Mouse (Mus musculus) MEL (cell line): ENCODE results near the gene Ngly1. TPM values are rescaled to one million over a fixed set of nuclear protein-coding genes. Genes with fewer than 3 reads are reported as not detected.

ENCODE experiments used
- DNase-seq: peaks from one replicate; pipeline ENCODE4 v3.0.0; 2011; ENCODE audit warnings: low read depth, low spot score
- H3K27ac ChIP-seq: 2 replicates; pipeline ENCODE4 v1.5.1; 2012; ENCODE audit warnings: low read depth, mild to moderate bottlenecking, control low read depth, low read length, moderate library complexity; ENCODE audit not compliant: control insufficient read depth
- H3K27me3 ChIP-seq, 2 experiments: fragments of 150-350 bp in 1 of 2; sonication (generic) in 1 of 2; 2 replicates each; pipeline ENCODE4 v1.6.1; 2012; ENCODE audit warnings: low read length in 2 of 2, mild to moderate bottlenecking in 2 of 2, improper control_type of control experiment in 1 of 2, moderate library complexity in 1 of 2; ENCODE audit not compliant: insufficient read depth in 2 of 2, control insufficient read depth in 1 of 2
- H3K36me3 ChIP-seq, 2 experiments: 2 replicates each; pipeline ENCODE4 v1.6.1; 2012 to 2014; ENCODE audit warnings: low read length in 2 of 2, improper control_type of control experiment in 1 of 2, inconsistent platforms in 1 of 2, mild to moderate bottlenecking in 1 of 2; ENCODE audit not compliant: insufficient read depth in 2 of 2, control insufficient read depth in 1 of 2
- H3K4me1 ChIP-seq, 2 experiments: fragments of 150-350 bp in 1 of 2; sonication (generic) in 1 of 2; 2 replicates each; pipeline ENCODE4 v1.6.1; 2012; ENCODE audit warnings: low read length in 2 of 2, improper control_type of control experiment in 1 of 2, mild to moderate bottlenecking in 1 of 2; ENCODE audit not compliant: insufficient read depth in 2 of 2, control insufficient read depth in 1 of 2
- H3K4me3 ChIP-seq, 2 experiments: fragments of 150-350 bp in 1 of 2; sonication (generic) in 1 of 2; 2 replicates each; pipeline ENCODE4 v1.5.1; 2012; ENCODE audit warnings: low read depth in 2 of 2, low read length in 2 of 2, mild to moderate bottlenecking in 2 of 2, moderate library complexity in 2 of 2, control low read depth in 1 of 2, improper control_type of control experiment in 1 of 2; ENCODE audit not compliant: control insufficient read depth in 1 of 2, insufficient read depth in 1 of 2
- H3K79me2 ChIP-seq: 2 replicates; pipeline ENCODE4 v1.6.1; 2012; ENCODE audit warnings: mild to moderate bottlenecking, low read length, moderate library complexity; ENCODE audit not compliant: control insufficient read depth, poor library complexity, insufficient read depth
- H3K9ac ChIP-seq: 2 replicates; pipeline ENCODE4 v1.6.1; 2012; ENCODE audit warnings: low read depth, mild to moderate bottlenecking, control low read depth, low read length, moderate library complexity; ENCODE audit not compliant: control insufficient read depth, poor library complexity, severe bottlenecking
- H3K9me3 ChIP-seq: fragments of 150-350 bp; sonication (generic); replicated peaks from 2 replicates; pipeline ENCODE4 v1.6.1; 2012; ENCODE audit warnings: mild to moderate bottlenecking, low read length, improper control_type of control experiment, moderate library complexity; ENCODE audit not compliant: insufficient read depth
- BHLHE40 ChIP-seq: IDR thresholded peaks from 2 replicates; pipeline ENCODE4 v1.6.1; 2012; ENCODE audit warnings: low read depth, mild to moderate bottlenecking, inconsistent platforms, low read length, improper control_type of control experiment, borderline replicate concordance
- CTCF ChIP-seq, 3 experiments: IDR thresholded peaks in 2 of 3; conservative IDR thresholded peaks in 1 of 3; 2 replicates each; pipeline ENCODE4 v1.5.1; 2011 to 2012; ENCODE audit warnings: low read length in 3 of 3, low read depth in 2 of 3, mild to moderate bottlenecking in 2 of 3, improper control_type of control experiment in 1 of 3, inconsistent platforms in 1 of 3, mixed read lengths in 1 of 3, moderate library complexity in 1 of 3; ENCODE audit not compliant: control insufficient read depth in 1 of 3, insufficient read depth in 1 of 3, poor library complexity in 1 of 3, severe bottlenecking in 1 of 3
- EP300 ChIP-seq, 2 experiments: IDR thresholded peaks; 2 replicates each; pipeline ENCODE4 v1.6.1; 2011; ENCODE audit warnings: improper control_type of control experiment in 2 of 2, low read length in 2 of 2, low read depth in 1 of 2, mild to moderate bottlenecking in 1 of 2
- GABPA ChIP-seq: IDR thresholded peaks from 2 replicates; pipeline ENCODE4 v1.6.1; 2012; ENCODE audit warnings: low read depth, mild to moderate bottlenecking, inconsistent platforms, low read length, improper control_type of control experiment, moderate library complexity
- GATA1 ChIP-seq: IDR thresholded peaks from 2 replicates; pipeline ENCODE4 v1.6.1; 2011; ENCODE audit warnings: low read depth, low read length, improper control_type of control experiment
- HCFC1 ChIP-seq: IDR thresholded peaks from 2 replicates; pipeline ENCODE4 v1.6.1; 2012; ENCODE audit warnings: low read depth, mild to moderate bottlenecking, inconsistent platforms, low read length, improper control_type of control experiment, moderate library complexity
- KAT2A ChIP-seq: conservative IDR thresholded peaks from 2 replicates; pipeline ENCODE4 v1.6.1; 2012; ENCODE audit warnings: low read depth, low read length, improper control_type of control experiment, inconsistent platforms
- MAX ChIP-seq: IDR thresholded peaks from 2 replicates; pipeline ENCODE4 v1.6.1; 2011; ENCODE audit warnings: low read length, improper control_type of control experiment
- MAZ ChIP-seq: IDR thresholded peaks from 2 replicates; pipeline ENCODE4 v1.6.1; 2012; ENCODE audit warnings: low read depth, mild to moderate bottlenecking, inconsistent platforms, low read length, improper control_type of control experiment
- MEF2A ChIP-seq: IDR thresholded peaks from 2 replicates; pipeline ENCODE4 v1.6.1; 2014; ENCODE audit warnings: low read depth, mild to moderate bottlenecking, inconsistent platforms, low read length, improper control_type of control experiment; ENCODE audit not compliant: poor library complexity, insufficient replicate concordance, severe bottlenecking; ENCODE audit errors: extremely low read depth
- MXI1 ChIP-seq: IDR thresholded peaks from 2 replicates; pipeline ENCODE4 v1.6.1; 2011; ENCODE audit warnings: mild to moderate bottlenecking, low read depth, low read length, improper control_type of control experiment
- MYB ChIP-seq: IDR thresholded peaks from 2 replicates; pipeline ENCODE4 v1.6.1; 2011; ENCODE audit warnings: mild to moderate bottlenecking, low read depth, low read length, improper control_type of control experiment
- MYC ChIP-seq: IDR thresholded peaks from 2 replicates; pipeline ENCODE4 v1.6.1; 2011; ENCODE audit warnings: low read depth, mild to moderate bottlenecking, low read length, improper control_type of control experiment, moderate library complexity
- NRF1 ChIP-seq: IDR thresholded peaks from 2 replicates; pipeline ENCODE4 v1.6.1; 2014; ENCODE audit warnings: low read depth, mild to moderate bottlenecking, inconsistent platforms, low read length, improper control_type of control experiment, moderate library complexity; ENCODE audit not compliant: poor library complexity, insufficient read depth, severe bottlenecking
- POLR2AphosphoS5 ChIP-seq: IDR thresholded peaks from 2 replicates; pipeline ENCODE4 v1.6.1; 2012; ENCODE audit warnings: low read depth, borderline replicate concordance, mild to moderate bottlenecking, inconsistent platforms, low read length, moderate library complexity, mixed read lengths
- RAD21 ChIP-seq: IDR thresholded peaks from 2 replicates; pipeline ENCODE4 v1.6.1; 2011; ENCODE audit warnings: mild to moderate bottlenecking, low read depth, low read length, improper control_type of control experiment
- TBP ChIP-seq: IDR thresholded peaks from 2 replicates; pipeline ENCODE4 v1.8.0; 2011; ENCODE audit warnings: low read depth, low read length, improper control_type of control experiment
- USF2 ChIP-seq, 2 experiments: IDR thresholded peaks; 2 replicates each; pipeline ENCODE4 v1.6.1; 2011 to 2012; ENCODE audit warnings: improper control_type of control experiment in 2 of 2, low read length in 2 of 2, borderline replicate concordance in 1 of 2, inconsistent platforms in 1 of 2, low read depth in 1 of 2, mild to moderate bottlenecking in 1 of 2; ENCODE audit not compliant: insufficient read depth in 1 of 2
- ZC3H11A ChIP-seq: IDR thresholded peaks from 2 replicates; pipeline ENCODE4 v1.6.1; 2012; ENCODE audit warnings: low read depth, mild to moderate bottlenecking, inconsistent platforms, low read length, improper control_type of control experiment
- ZKSCAN1 ChIP-seq: IDR thresholded peaks from 2 replicates; pipeline ENCODE4 v1.6.1; 2012; ENCODE audit warnings: low read depth, mild to moderate bottlenecking, inconsistent platforms, low read length, improper control_type of control experiment, moderate library complexity
- polyA plus RNA-seq, 2 experiments: library from polyadenylated mRNA; stranded (reverse) in 1 of 2; unstranded in 1 of 2; fragments of >175 nt in 1 of 2; fragments of >200 nt in 1 of 2; gene quantifications; 2 replicates each; pipeline versions ENCODE4 v1.2.1 to v1.2.4; 2012; ENCODE audit warnings: low replicate concordance in 2 of 2, low read depth in 1 of 2; ENCODE audit not compliant: insufficient read length in 2 of 2, insufficient read depth in 1 of 2, missing spikeins in 1 of 2
- total RNA-seq: library from RNA; depleted of rRNA; stranded (reverse); fragments of 300-350 nt; gene quantifications from 2 replicates; pipeline ENCODE4 v1.2.3, GENCODE M21; 2012

Gene Ngly1
- total and polyA plus RNA-seq, 3 experiments: 26.7 to 28.7 TPM; not detected in 1

GRCm38 (mm10) chr14:16325208-16325607 lies 76.1 kb downstream of the Ngly1 start:
- H3K27ac ChIP-seq: no peak overlapping the region
- H3K9ac ChIP-seq: no peak overlapping the region
- H3K4me1 ChIP-seq: no peaks in the 10 kb centered on the region; a peak in 1 of 4 replicates
- TF ChIP-seq RAD21 (peak; percentile 1; the same call in 1 of the 2 replicates), TBP (no peak), CTCF (IDR thresholded peaks at IDR 0.05 in 2 of 3, conservative IDR thresholded peaks at IDR 0.05 in 1 of 3; ENCODE audit: control insufficient read depth in 1 of 3, insufficient read depth in 1 of 3, low read depth in 2 of 3, low read length in 3 of 3, poor library complexity in 1 of 3, severe bottlenecking in 1 of 3) (peak in 1 of 3 experiments; percentile 10; a peak in 2 of 6 replicates)
- TF ChIP-seq, all 39 proteins: peak for 2
- Histone ChIP-seq H3K4me3 (no peak overlapping the region), H3K36me3 (no peaks in the 10 kb centered on the region), H3K9me3 (no peaks in the 10 kb centered on the region), H3K27me3 (no peaks in the 10 kb centered on the region), H3K79me2 (no peaks in the 10 kb centered on the region)
- DNase-seq: no peak

- no peak for DNase-seq
- H3K27ac ChIP-seq: no peak overlapping the region
- TF ChIP-seq NRF1 (no peak), HCFC1 (no peak), USF2 (IDR thresholded peaks at IDR 0.05; ENCODE audit: borderline replicate concordance in 1 of 2, insufficient read depth in 1 of 2, low read depth in 1 of 2, low read length in 2 of 2) (no peak), GABPA (no peak), TBP (no peak), POLR2AphosphoS5 (no peak), EP300 (IDR thresholded peaks at IDR 0.05; ENCODE audit: low read depth in 1 of 2, low read length in 2 of 2) (no peak), MAZ (no peak), MXI1 (no peak), GATA1 (no peak), ZKSCAN1 (no peak), KAT2A (no peak), MYC (no peak), MEF2A (no peak), MAX (no peak), ZC3H11A (no peak), CTCF (IDR thresholded peaks at IDR 0.05 in 2 of 3, conservative IDR thresholded peaks at IDR 0.05 in 1 of 3; ENCODE audit: control insufficient read depth in 1 of 3, insufficient read depth in 1 of 3, low read depth in 2 of 3, low read length in 3 of 3, poor library complexity in 1 of 3, severe bottlenecking in 1 of 3) (no peak), RAD21 (no peak), MYB (no peak), BHLHE40 (no peak)
Observed at GRCm38 (mm10) chr14:16328531-16328930, 79.5 kb downstream of the Ngly1 start.

More at GRCm38 (mm10) chr14:16328531-16328930, 79.5 kb downstream of the Ngly1 start:
- Histone ChIP-seq H3K4me1 (no peaks in the 10 kb centered on the region; a peak in 1 of 4 replicates), H3K4me3 (no peak overlapping the region), H3K9me3 (no peaks in the 10 kb centered on the region), H3K79me2 (no peaks in the 10 kb centered on the region), H3K27me3 (no peaks in the 10 kb centered on the region), H3K9ac (no peak overlapping the region), H3K36me3 (no peaks in the 10 kb centered on the region)
